Mouse (Mus musculus): ENCODE data around the gene Tmem14c.

Tmem14c gene

DNA sequence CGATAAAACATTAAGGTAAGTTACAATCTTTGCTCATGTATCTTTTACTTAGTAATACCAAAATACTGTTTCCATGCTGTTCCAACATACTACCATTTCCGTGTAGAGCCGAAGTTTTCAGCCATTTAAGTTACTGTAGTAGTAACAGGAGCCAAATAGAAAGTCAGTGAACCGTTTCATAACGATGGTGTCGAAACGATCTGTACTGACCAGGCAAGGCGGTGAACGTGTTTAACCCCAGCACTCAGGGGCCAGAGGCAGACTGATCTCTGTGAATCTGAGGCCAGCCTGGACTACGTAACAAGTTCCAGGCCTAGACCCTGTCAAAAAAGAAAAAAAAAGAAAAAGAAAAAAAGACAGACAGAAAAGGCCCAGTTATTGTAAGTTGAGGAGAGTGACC lies 7.8 kb upstream of the Tmem14c start:
- no peak for DNase-seq (ENCODE audit: low spot score in 2 of 2)

DNA sequence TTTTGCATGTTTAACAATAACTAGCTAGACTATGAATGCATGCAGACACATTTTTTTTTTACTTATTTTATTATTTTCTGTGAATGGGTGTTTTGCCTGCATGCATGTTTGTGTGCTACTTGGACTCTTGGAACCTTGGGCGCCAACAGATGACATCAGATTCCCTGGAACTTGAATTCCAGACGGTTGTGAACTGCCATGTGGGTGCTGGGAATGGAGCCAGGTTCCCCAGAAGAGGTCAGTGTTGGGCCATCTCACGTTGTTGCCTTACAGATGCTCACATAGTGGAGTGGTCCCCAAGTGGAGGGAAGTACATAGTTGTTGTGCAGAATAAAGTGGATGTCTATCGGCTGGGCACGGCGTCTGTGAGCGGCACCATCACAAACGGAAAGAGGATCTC lies 7.1 kb upstream of the Tmem14c start:
- no peak for DNase-seq (ENCODE audit: low spot score in 2 of 2)

DNA sequence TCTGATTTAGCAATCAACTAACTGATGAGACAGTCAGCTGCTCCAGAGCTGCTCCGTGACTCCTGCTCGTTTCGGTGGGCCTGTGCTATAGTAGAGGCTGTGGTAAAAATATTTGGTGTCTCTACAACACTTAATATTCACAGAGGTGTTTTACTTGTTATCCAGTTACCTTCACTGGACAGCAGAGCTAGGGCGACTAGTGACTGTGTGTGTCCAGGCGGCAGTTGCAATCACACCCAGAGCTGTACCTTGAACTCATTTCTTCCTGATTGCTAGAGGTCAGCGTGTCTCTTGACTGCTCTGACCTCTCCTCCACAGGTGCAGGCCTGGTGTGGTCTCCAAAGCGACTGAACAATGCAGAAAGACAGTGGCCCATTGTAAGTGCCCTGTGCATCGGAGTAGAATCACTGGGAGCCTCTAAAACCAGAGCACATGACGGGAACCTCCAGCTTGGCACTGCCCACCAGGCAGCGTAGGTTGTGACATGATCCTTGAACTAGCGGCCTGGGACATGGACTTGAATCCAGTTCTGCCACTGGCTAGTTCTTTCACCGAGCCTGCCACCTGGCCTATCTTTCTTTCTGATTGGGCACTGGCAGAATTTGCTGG lies 809 bp downstream of the Tmem14c start:
- no peak for DNase-seq (ENCODE audit: low spot score in 2 of 2)

DNA sequence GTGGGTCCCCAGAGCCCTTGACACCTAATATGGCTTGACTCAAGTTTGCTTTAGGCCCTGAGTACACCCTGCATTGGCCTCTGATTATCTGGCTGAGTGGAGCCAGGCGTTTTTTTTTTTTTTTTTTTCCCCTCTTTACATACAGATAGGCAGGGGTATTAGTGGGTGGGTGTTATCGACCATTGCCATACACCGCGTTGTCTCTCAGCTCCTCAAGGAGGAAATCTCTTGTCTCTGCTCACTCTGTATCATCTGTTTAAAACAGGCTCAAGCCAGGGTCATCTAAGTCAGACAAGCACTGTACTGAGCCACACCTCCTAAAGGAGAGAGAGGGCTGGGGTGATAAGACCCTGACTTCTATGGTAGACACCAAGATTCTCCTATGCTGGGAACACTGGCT lies 1.7 kb downstream of the Tmem14c start:
- no peak for DNase-seq (ENCODE audit: low spot score in 2 of 2)

DNA sequence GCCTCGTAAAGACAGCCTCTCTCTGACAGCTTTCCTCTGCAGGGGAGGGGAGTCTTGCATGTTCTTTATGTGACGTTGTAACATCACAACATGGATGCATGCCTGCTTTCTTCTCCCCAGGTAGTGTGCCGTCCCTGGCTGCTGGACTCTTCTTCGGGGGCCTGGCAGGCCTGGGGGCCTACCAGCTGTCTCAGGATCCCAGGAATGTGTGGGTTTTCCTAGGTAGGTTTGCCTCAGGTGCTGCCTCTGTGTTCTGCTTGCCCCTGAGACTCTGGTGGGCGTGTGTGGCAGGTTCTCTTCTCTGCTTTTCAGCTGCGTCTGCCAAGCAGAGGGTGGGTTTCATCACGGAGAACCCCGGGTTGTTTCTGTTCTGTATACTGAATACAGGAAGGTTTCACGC lies 2.1 kb downstream of the Tmem14c start:
- no peak for DNase-seq (ENCODE audit: low spot score in 2 of 2)

DNA sequence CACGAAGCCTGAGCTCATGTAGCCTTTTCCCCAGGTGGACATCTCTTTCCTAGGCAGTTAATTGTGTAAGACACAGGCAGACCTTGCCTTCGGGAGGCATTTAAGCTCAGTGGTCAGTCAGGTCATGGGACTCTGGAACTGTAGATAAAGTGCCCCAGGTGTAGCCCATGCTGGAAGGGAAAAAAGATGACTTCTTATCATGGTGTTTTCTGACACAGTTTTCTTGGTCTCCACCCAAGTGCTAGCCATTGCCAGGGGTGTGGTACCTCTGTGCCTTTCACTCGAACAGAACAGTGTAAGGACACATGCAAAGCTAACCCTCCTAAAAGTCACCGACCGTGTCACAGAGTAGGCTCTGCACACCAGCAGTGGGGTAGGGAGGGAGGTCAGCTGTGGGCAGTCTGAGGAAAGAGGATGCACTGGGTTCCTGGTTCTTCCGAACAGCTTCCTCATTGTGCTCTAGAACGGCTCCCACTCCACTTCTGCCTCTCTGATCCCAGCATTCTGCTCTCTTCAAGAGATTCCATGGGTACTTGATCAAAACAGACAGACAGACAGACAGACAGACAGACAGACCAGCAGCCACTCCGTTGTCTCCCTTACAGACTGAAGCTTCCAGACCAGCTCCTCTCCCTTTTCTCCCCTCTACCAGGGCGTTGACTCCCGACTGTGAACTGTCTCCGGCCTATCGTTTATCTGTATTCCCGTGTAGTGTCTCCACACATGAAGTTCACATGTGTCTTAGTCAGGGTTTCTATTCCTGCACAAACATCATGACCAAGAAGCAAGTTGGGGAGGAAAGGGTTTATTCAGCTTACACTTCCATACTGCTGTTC lies 2.9 kb downstream of the Tmem14c start:
- DNase-seq (ENCODE audit: low spot score in 2 of 2): no peak

DNA sequence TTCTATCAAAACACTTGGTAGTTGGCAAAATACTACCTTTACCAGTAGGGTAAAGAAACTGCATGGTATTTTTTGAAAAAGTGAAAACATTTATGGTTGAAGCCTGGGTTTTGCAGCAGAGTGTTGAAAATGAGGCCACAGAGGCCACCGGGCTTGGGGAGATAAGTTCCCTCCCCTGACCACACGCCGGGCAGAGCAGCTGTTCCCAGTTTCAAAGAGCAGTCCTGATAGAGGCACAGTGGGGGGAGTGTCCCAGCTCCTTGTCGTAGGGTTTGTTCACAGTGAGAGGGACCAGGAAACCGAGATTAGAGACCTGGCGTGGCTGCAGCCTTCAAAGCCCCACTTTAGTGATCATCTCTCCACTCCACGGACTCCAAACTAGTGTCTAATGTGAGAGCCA lies 4.4 kb downstream of the Tmem14c start:
- DNase-seq (ENCODE audit: low spot score in 2 of 2): no peak

DNA sequence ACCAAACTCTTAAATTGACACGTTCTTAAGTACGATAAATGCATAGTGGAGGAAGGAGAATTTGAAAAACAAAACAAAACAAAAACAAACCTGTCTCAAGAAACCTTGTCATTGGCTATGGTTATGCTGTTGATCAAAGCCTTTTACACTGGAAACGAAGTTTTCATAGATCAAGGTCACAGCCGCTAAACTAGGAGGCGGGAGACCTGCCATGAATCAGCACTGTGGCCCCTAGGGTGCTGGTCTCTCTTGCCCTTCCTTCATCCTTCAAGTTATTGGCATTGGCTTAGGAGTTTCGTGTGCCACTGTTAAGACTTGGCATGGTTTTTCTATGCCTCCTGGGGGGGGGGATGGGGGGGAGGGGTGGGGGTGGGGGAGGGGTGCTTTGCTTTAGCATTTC lies 5.5 kb downstream of the Tmem14c start:
- DNase-seq (ENCODE audit: low spot score in 2 of 2): no peak

DNA sequence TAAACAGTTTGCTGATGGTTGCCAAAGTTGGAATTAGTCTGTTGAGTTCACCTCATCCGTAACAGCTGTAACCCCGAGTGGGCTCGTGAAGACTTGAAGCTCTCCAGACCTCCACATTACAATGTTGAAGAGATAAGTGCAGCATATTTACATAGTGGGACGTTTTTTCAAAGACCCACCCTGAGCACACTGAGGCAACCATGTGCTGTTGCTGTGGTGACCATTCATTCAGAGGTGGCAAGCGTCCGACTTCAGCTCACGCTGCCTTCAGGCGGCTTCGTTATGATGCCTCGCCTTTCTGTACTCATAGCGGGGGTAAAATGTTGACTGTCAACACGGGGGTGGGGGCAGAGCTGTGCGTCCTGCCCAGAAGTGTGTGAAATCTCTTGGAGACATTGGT lies 6.0 kb downstream of the Tmem14c start:
- DNase-seq (ENCODE audit: low spot score in 2 of 2): no peak

DNA sequence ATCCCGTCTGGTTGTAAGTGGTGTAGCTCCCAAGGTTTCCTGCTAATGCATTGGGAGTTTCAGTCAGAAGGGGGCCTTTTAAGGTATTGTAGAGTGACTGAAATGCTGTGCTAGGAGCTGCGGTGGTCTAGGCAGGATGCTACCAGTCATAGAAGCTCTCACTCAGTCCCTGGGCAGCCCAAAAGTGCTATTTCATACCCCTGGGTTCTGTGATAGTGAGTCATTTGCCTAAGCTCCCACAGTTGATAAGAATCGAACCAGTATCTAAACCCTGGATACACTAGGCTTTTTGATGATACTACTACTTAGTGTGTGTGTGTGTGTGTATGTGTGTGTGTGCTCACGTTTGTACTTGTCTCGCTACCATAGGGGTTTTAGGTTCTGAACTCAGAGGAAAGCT lies 14.0 kb downstream of the Tmem14c start:
- DNase-seq (ENCODE audit: low spot score in 2 of 2): no peak

DNA sequence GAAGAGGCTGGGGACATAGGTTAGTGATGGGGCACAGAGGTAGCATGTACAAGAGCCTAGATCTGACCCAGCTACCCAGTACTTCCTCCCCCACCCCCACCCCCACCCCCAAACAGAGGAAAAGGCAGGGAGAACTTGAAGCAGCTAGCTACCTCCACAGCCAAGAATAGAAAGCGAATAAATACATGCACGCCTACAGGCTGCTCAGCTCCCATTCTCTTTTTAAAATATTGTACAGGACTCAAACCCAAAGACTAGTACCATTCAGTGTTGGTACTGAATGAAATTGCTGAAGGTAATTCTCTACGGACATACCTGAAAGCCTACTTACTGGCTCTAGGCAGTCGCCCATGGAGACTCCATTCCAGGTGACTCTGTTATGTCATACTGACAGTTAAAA lies 26.4 kb downstream of the Tmem14c start:
- DNase-seq (ENCODE audit: low spot score in 2 of 2): no peak

DNA sequence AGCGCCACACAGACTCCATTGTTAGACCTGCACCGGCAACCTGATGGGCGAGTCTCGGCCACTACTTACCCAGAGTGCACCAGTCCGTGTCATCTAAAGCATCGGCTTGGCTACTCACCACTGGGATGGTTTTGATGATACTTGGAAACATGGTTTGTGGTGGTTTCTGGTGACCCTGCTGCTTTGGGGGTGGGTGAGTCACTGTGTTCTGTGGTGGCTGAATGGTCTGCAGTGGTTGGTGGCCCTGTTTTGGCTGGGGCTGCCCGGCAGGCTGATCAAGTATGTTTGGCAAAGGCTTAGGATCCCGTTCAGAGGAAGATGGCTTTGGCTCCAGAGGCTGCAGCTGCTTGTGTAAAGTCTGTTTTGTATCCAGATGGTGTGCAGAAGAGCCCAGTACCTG lies 29.8 kb downstream of the Tmem14c start:
- DNase-seq (ENCODE audit: low spot score in 2 of 2): no peak

DNA sequence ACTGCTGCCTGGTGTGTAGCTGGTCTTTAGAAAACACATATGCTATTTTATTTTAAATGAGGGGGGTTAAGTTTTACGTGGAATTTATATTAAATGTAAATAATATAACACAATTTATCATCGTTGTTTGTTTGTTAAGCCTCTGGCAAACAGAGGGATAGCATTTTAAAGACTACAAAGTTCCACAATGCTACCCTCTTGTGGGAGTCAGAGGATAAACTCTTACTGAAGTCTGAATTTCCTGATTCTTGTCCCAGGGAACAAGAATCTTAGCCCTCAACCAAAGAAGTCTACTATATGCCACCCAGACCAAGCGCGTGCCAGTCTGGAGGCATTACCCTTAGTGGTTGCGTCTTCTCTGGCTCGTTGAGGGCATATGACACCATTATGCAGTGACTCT lies 31.2 kb downstream of the Tmem14c start:
- no peak for DNase-seq (ENCODE audit: low spot score in 2 of 2)

DNA sequence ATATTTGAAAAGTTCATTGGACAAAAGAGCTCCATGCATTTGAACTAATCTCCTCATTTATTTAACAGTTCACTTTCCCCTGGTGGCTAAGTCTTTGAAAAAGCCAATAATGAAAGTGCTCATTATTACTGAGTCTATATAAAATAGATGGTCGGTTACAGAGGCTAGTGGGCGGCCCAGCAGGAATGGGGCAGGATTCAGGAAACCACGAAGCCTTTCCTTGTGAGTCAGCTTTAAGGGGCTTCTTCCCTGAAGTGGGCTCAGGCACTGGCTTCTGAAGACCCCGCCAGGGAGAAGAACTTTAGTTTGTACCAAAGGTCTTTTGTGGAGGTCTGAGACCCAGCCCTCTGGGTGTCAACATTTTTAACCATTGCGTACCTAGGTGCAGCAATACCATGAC lies 35.9 kb downstream of the Tmem14c start:
- DNase-seq (ENCODE audit: low spot score in 2 of 2): no peak

DNA sequence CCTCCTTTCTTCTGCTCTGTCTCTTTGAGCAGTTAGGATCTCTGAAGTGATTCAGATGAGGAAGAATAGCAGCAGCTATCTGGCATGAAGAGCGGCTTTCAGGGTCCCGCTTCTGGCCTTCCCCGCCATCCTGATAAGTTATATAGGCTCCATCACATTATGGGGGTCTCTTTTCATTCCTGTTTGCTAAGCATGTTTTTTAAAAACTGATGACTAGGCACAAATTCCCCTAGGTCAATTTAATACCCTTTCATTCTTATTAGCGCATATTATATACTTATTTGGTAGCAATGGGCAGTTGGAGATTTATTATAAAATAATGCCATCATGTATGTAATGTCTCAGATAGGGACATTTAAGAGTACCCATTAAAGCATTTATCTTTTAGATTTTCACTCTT lies 51.5 kb downstream of the Tmem14c start:
- no peak for DNase-seq (ENCODE audit: low spot score in 2 of 2)

DNA sequence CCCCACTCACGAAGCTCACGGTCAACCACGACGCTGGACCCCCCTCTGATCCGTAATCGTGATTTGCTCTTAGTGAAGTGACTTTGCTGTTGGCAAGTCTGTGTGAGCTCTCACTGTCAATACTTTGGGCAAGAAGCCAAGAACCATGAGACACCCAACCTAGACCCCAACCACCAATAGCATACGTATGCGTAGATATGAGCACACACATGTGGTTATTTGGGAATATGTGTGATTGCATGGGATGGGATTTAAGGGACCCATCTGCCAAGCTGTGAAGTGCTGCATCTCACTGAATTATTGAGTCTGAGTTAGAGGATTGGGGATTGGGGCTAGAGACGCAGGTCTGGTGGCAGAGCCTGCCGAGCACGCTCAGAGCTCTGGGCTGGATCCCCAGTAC lies 55.5 kb downstream of the Tmem14c start:
- DNase-seq (ENCODE audit: low spot score in 2 of 2): no peak

All from right cerebral cortex, postnatal 36 days (tissue).